Mouse (Mus musculus): Measurements from ENCODE around the gene Gm38392. TPM values are rescaled to one million over a fixed set of nuclear protein-coding genes. Genes with fewer than 3 reads are reported as not detected.
A peak's percentile ranks its signal among the peaks of the same experiment; 100 is the strongest.

Gm38392 gene
- polyA plus RNA-seq, 1 experiment from 2014 or later, result 0.31 TPM

GRCm38 (mm10) chr3:88200161-88200971 lies 86.6 kb downstream of the Gm38392 start:
- Histone ChIP-seq H3K4me3 (ENCODE audit: low read depth, low read length) (peak overlapping the region; percentile 39), H3K27ac (ENCODE audit: low read depth, low read length) (no peak overlapping the region), H3K9me3 (replicated peaks; ENCODE audit: control insufficient read depth, low read length) (no peaks in the 10 kb centered on the region), H3K36me3 (ENCODE audit: control insufficient read depth, insufficient read depth, low read length) (no peaks in the 10 kb centered on the region), H3K9ac (ENCODE audit: low read depth, low read length) (no peak overlapping the region), H3K27me3 (ENCODE audit: control insufficient read depth, insufficient read depth, low read length) (peaks cover 97% of the 10 kb centered on the region), H3K4me1 (ENCODE audit: control insufficient read depth, insufficient read depth, low read length) (peaks cover 6% of the 10 kb centered on the region), H3K4me2 (peak overlapping the region; percentile 60)
- WGBS (ENCODE audit: insufficient replicate concordance), result under 1% methylated on average over 61 of the region's 61 CpGs
- no peak for ATAC-seq (replicated peaks; ENCODE audit: insufficient number of reproducible peaks, low FRiP score, low TSS enrichment)

- H3K27ac ChIP-seq (ENCODE audit: low read depth, low read length), result no peak overlapping the region
- WGBS (ENCODE audit: insufficient replicate concordance), result 56% methylated on average over 2 of the region's 2 CpGs
- peaks cover 94% of the 10 kb centered on the region for H3K27me3 ChIP-seq (ENCODE audit: control insufficient read depth, insufficient read depth, low read length)
- H3K4me1 ChIP-seq (ENCODE audit: control insufficient read depth, insufficient read depth, low read length), result peaks cover 6% of the 10 kb centered on the region
- no peak overlapping the region for H3K4me2 ChIP-seq
- ATAC-seq (replicated peaks; ENCODE audit: insufficient number of reproducible peaks, low FRiP score, low TSS enrichment), result no peak
- no peak overlapping the region for H3K4me3 ChIP-seq (ENCODE audit: low read depth, low read length)
- H3K36me3 ChIP-seq (ENCODE audit: control insufficient read depth, insufficient read depth, low read length), result no peaks in the 10 kb centered on the region
- no peak overlapping the region for H3K9ac ChIP-seq (ENCODE audit: low read depth, low read length)
- H3K9me3 ChIP-seq (replicated peaks; ENCODE audit: control insufficient read depth, low read length), result no peaks in the 10 kb centered on the region
These were observed 87.4 kb downstream of the Gm38392 start for GRCm38 (mm10) chr3:88199541-88200110.

DNA sequence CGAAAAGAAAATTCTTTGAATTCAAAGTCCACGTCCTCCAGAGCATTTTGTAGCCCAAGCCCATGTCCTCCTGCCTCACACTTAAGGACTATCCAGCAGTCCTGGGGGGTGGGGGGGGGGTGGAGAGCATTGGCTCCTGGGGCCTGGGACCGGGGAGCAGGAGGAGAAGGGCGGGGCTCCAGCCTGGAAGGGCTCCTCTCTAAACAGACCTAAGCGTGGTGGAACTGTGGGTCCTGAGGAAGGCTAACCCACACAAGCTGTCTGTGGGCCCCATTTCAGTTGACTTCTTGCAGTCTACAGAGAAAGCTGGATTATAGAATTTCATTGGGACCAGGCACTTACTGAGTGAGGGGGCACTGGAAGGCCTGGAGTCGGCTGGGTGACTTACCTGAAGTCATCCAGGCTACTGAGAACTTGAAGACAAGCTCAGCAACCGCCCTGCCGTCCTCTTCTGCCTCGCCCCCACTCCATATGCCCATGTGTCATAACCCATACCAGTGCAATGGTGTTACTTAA lies 88.4 kb downstream of the Gm38392 start:
- Histone ChIP-seq H3K9ac (ENCODE audit: low read depth, low read length) (no peak overlapping the region), H3K9me3 (replicated peaks; ENCODE audit: control insufficient read depth, low read length) (0 out of 2 replicates have a peak, but pooled peaks cover 3% of the 10 kb centered on the region), H3K27me3 (ENCODE audit: control insufficient read depth, insufficient read depth, low read length) (peaks cover 93% of the 10 kb centered on the region), H3K4me2 (no peak overlapping the region), H3K4me1 (ENCODE audit: control insufficient read depth, insufficient read depth, low read length) (peaks cover 6% of the 10 kb centered on the region), H3K36me3 (ENCODE audit: control insufficient read depth, insufficient read depth, low read length) (no peaks in the 10 kb centered on the region), H3K4me3 (ENCODE audit: low read depth, low read length) (no peak overlapping the region), H3K27ac (ENCODE audit: low read depth, low read length) (no peak overlapping the region)
- WGBS (ENCODE audit: insufficient replicate concordance), result 3% methylated on average over 9 of the region's 9 CpGs
- ATAC-seq (replicated peaks; ENCODE audit: insufficient number of reproducible peaks, low FRiP score, low TSS enrichment), result no peak

DNA sequence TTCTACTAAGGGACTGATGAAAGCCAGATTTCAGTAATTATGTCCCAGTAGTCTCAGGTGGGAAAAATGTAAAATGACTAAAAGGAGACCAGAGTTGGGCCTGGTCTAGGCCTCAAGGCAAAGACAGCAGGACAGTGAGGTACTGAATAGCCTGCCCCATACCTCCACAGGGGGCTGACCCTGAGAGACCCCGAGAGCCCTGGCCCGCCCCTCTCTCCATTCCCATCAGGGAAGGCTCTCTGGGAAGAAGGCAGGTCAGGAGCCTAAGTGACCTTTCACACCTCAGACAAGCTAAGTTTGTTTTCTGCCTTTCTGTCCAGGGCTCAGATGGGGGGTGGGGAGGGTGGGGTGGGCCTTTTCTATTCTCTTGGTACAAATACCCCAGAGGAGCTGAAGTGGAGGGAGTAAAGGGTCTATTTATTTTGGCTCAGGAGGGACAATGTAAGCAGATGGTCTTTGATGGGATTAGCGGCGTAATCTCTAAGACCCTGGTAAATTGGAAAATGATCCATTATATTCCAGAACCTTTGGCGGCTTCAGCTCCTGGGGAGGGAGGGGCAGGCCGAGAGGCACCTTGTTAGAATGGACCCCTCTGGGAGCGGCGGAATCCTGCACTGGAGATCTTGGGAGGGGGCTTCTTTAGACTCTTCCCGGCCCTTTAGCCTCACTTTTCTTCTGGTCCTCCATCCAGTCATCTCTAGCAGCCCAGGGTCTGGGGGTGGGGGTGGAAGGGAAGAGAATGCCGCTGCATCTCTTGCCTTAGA lies 89.1 kb downstream of the Gm38392 start:
- Histone ChIP-seq H3K4me3 (ENCODE audit: low read depth, low read length) (no peak overlapping the region), H3K27ac (ENCODE audit: low read depth, low read length) (no peak overlapping the region), H3K4me1 (ENCODE audit: control insufficient read depth, insufficient read depth, low read length) (peaks cover 6% of the 10 kb centered on the region), H3K9me3 (replicated peaks; ENCODE audit: control insufficient read depth, low read length) (0 out of 2 replicates have a peak, but pooled peaks cover 3% of the 10 kb centered on the region), H3K4me2 (no peak overlapping the region), H3K27me3 (ENCODE audit: control insufficient read depth, insufficient read depth, low read length) (peaks cover 92% of the 10 kb centered on the region), H3K9ac (ENCODE audit: low read depth, low read length) (no peak overlapping the region), H3K36me3 (ENCODE audit: control insufficient read depth, insufficient read depth, low read length) (no peaks in the 10 kb centered on the region)
- WGBS (ENCODE audit: insufficient replicate concordance), result 6% methylated on average over 10 of the region's 10 CpGs
- no peak for ATAC-seq (replicated peaks; ENCODE audit: insufficient number of reproducible peaks, low FRiP score, low TSS enrichment)

Small RNA genes lying within 50 kb of the gene (microRNA-seq; reads per million reads assigned to microRNA genes)
- gene Gm25641 (ENCODE audit: borderline number of aligned reads) (not detected), gene Mir3093 (ENCODE audit: borderline number of aligned reads) (not detected), gene Mir9-1 (ENCODE audit: borderline number of aligned reads) (not detected)

Other genes with a start within 250 kb of the Gm38392 start
- gene Gpatch4, start 244.1 kb downstream of the Gm38392 start, polyA plus RNA-seq (2014; fragmentation: Nextera tagmentation; extraction: Ambion mirVana), result 22.1 and 23.9 TPM in 2 replicates
- gene Naxe, start 228.7 kb downstream of the Gm38392 start, polyA plus RNA-seq (2014; fragmentation: Nextera tagmentation; extraction: Ambion mirVana), result 136 and 149 TPM in 2 replicates
- not detected in 2 replicates for gene Ttc24, start 208.9 kb downstream of the Gm38392 start, polyA plus RNA-seq (2014; fragmentation: Nextera tagmentation; extraction: Ambion mirVana)
- 18.5 and 21.9 TPM in 2 replicates for gene Iqgap3, start 205.2 kb downstream of the Gm38392 start, polyA plus RNA-seq (2014; fragmentation: Nextera tagmentation; extraction: Ambion mirVana)
- 39.8 and 45.1 TPM in 2 replicates for gene Mef2d, start 144.8 kb downstream of the Gm38392 start, polyA plus RNA-seq (2014; fragmentation: Nextera tagmentation; extraction: Ambion mirVana)
- gene Rhbg, start 32.5 kb downstream of the Gm38392 start, polyA plus RNA-seq (2014; fragmentation: Nextera tagmentation; extraction: Ambion mirVana), result 0.10 TPM in 1 of 2 replicates, not detected in the other
- gene Tsacc, start 9.8 kb upstream of the Gm38392 start, polyA plus RNA-seq (2014; fragmentation: Nextera tagmentation; extraction: Ambion mirVana), result 12.8 and 14.9 TPM in 2 replicates
- gene Cct3, start 9.9 kb upstream of the Gm38392 start, polyA plus RNA-seq (2014; fragmentation: Nextera tagmentation; extraction: Ambion mirVana), result 491 and 516 TPM in 2 replicates
- gene Glmp, start 37.8 kb upstream of the Gm38392 start, polyA plus RNA-seq (2014; fragmentation: Nextera tagmentation; extraction: Ambion mirVana), result 106 and 118 TPM in 2 replicates
- 1.3 TPM in 2 replicates for gene Tmem79, start 48.9 kb upstream of the Gm38392 start, polyA plus RNA-seq (2014; fragmentation: Nextera tagmentation; extraction: Ambion mirVana)
- 35.2 and 37.8 TPM in 2 replicates for gene Smg5, start 49.0 kb upstream of the Gm38392 start, polyA plus RNA-seq (2014; fragmentation: Nextera tagmentation; extraction: Ambion mirVana)
- gene Paqr6, start 77.4 kb upstream of the Gm38392 start, polyA plus RNA-seq (2014; fragmentation: Nextera tagmentation; extraction: Ambion mirVana), result 2.7 and 3.0 TPM in 2 replicates
- not detected in 2 replicates for gene Bglap3, start 85.5 kb upstream of the Gm38392 start, polyA plus RNA-seq (2014; fragmentation: Nextera tagmentation; extraction: Ambion mirVana)
- gene Bglap2, start 91.5 kb upstream of the Gm38392 start, polyA plus RNA-seq (2014; fragmentation: Nextera tagmentation; extraction: Ambion mirVana), result not detected in 2 replicates
- gene Bglap, start 97.3 kb upstream of the Gm38392 start, polyA plus RNA-seq (2014; fragmentation: Nextera tagmentation; extraction: Ambion mirVana), result not detected in 2 replicates
- 115 and 118 TPM in 2 replicates for gene Pmf1, start 123.1 kb upstream of the Gm38392 start, polyA plus RNA-seq (2014; fragmentation: Nextera tagmentation; extraction: Ambion mirVana)
- gene Slc25a44, start 137.9 kb upstream of the Gm38392 start, polyA plus RNA-seq (2014; fragmentation: Nextera tagmentation; extraction: Ambion mirVana), result 14.8 and 15.6 TPM in 2 replicates
- 0.80 and 0.92 TPM in 2 replicates for gene Sema4a, start 174.0 kb upstream of the Gm38392 start, polyA plus RNA-seq (2014; fragmentation: Nextera tagmentation; extraction: Ambion mirVana)
- 78.2 and 82.0 TPM in 2 replicates for gene Lmna, start 222.7 kb upstream of the Gm38392 start, polyA plus RNA-seq (2014; fragmentation: Nextera tagmentation; extraction: Ambion mirVana)
- gene Mex3a, start 245.2 kb upstream of the Gm38392 start, polyA plus RNA-seq (2014; fragmentation: Nextera tagmentation; extraction: Ambion mirVana), result 16.5 and 16.9 TPM in 2 replicates

Measured in heart, embryonic 11.5 days (tissue).